Mouse (Mus musculus): ENCODE results near the gene Tceal7. TPM values are rescaled to one million over a fixed set of nuclear protein-coding genes. Genes with fewer than 3 reads are reported as not detected.

The Tceal7 gene
- total and polyA plus RNA-seq, 3 experiments = not detected

DNA sequence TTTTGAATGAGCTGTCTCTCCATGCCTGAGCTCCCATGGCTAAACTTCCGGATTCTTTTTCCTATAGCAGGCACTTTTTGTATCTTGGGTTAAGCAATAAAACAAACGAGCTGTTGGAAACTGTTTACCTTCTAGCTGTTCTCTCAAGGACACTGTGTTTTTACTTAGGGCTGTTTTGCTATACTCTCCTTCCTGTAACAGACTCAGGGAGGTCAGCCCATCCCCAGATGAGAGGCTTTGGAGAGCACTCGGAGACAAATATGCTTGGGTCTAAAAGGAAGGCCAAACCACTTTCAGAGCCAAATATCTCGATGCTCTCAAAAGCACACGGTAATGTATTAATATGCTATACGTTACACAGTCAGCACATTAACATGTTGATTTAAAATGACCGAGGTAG, 35.1 kb downstream of the Tceal7 start:
- Histone ChIP-seq H3K4me1 (ENCODE audit: control insufficient read depth in 1 of 2, insufficient read depth in 2 of 2) (no peaks in the 10 kb centered on the region), H3K27ac (ENCODE audit: insufficient read depth, low read depth) (no peak overlapping the region), H3K79me2 (replicated peaks; ENCODE audit: control insufficient read depth, extremely low read depth, insufficient read depth, poor library complexity, severe bottlenecking) (peaks cover 6% of the 10 kb centered on the region; the same call in 1 of the 2 replicates), H3K27me3 (replicated peaks) (no peaks in the 10 kb centered on the region), H3K36me3 (replicated peaks in 1 of 2; ENCODE audit: control insufficient read depth in 1 of 2, insufficient read depth in 1 of 2, low read length in 1 of 2) (peaks cover 0 to 11% of the 10 kb centered on the region in 2 experiments), H3K4me2 (ENCODE audit: insufficient read depth, low read depth, poor library complexity, severe bottlenecking) (no peak overlapping the region), H3K9ac (ENCODE audit: insufficient read depth, low read depth) (no peak overlapping the region), H3K9me3 (replicated peaks; ENCODE audit: low read length) (no peaks in the 10 kb centered on the region), H3K4me3 (replicated peaks in 1 of 3; ENCODE audit: low read depth in 2 of 3, low read length in 2 of 3, poor library complexity in 1 of 3) (no peak overlapping the region)
- TF ChIP-seq CHD2 (IDR thresholded peaks at IDR 0.05; ENCODE audit: low read length) = no peak
- no peak for TF ChIP-seq POLR2AphosphoS2 (IDR thresholded peaks at IDR 0.05; ENCODE audit: low read depth, low read length)
- TF ChIP-seq UBTF (IDR thresholded peaks at IDR 0.05; ENCODE audit: low read depth, low read length) = no peak
- no peak for TF ChIP-seq CTCF (conservative IDR thresholded peaks at IDR 0.05 in 1 of 2, IDR thresholded peaks at IDR 0.05 in 1 of 2; ENCODE audit: low read depth in 2 of 2, low read length in 2 of 2)
- no peak for TF ChIP-seq JUN (IDR thresholded peaks at IDR 0.05; ENCODE audit: insufficient read depth, low read depth, low read length)
- no peak for TF ChIP-seq GABPA (IDR thresholded peaks at IDR 0.05; ENCODE audit: insufficient replicate concordance, low read depth, low read length)
- TF ChIP-seq MYC (IDR thresholded peaks at IDR 0.05; ENCODE audit: low read depth, low read length) = no peak
- dilution Hi-C loops (cut with MboI; ENCODE audit: extremely low pct_ligation_motif_present, extremely low pct_unique_long_range_greater_than_20kb, low sequenced_read_pairs) (no loop called here), in situ Hi-C loops (cut with MboI; ENCODE audit: low pct_ligation_motif_present, low pct_unique_long_range_greater_than_20kb, low sequenced_read_pairs) (no loop called here)
- DNase-seq (ENCODE audit: extremely low read depth) = no peak

GRCm38 (mm10) chrX:136252023-136252729, 37.6 kb downstream of the Tceal7 start:
- H3K79me2 ChIP-seq (replicated peaks; ENCODE audit: control insufficient read depth, extremely low read depth, insufficient read depth, poor library complexity, severe bottlenecking) = no peaks in the 10 kb centered on the region
- peaks cover 0 to 10% of the 10 kb centered on the region in 2 experiments for H3K36me3 ChIP-seq (replicated peaks in 1 of 2; ENCODE audit: control insufficient read depth in 1 of 2, insufficient read depth in 1 of 2, low read length in 1 of 2)
- H3K27ac ChIP-seq (ENCODE audit: insufficient read depth, low read depth) = no peak overlapping the region
- no peaks in the 10 kb centered on the region for H3K9me3 ChIP-seq (replicated peaks; ENCODE audit: low read length)
- no peaks in the 10 kb centered on the region for H3K4me1 ChIP-seq (ENCODE audit: control insufficient read depth in 1 of 2, insufficient read depth in 2 of 2)
- dilution Hi-C loops (cut with MboI; ENCODE audit: extremely low pct_ligation_motif_present, extremely low pct_unique_long_range_greater_than_20kb, low sequenced_read_pairs) (no loop called here), in situ Hi-C loops (cut with MboI; ENCODE audit: low pct_ligation_motif_present, low pct_unique_long_range_greater_than_20kb, low sequenced_read_pairs) (no loop called here)
- no peak overlapping the region for H3K9ac ChIP-seq (ENCODE audit: insufficient read depth, low read depth)
- H3K4me3 ChIP-seq (replicated peaks in 1 of 3; ENCODE audit: low read depth in 2 of 3, low read length in 2 of 3, poor library complexity in 1 of 3) = no peak overlapping the region
- no peak overlapping the region for H3K4me2 ChIP-seq (ENCODE audit: insufficient read depth, low read depth, poor library complexity, severe bottlenecking)
- no peak for DNase-seq (ENCODE audit: extremely low read depth)
- TF ChIP-seq NELFE (IDR thresholded peaks at IDR 0.05; ENCODE audit: low read depth, low read length) = no peak
- no peak for TF ChIP-seq IRF4 (IDR thresholded peaks at IDR 0.05; ENCODE audit: low read depth, low read length)
- TF ChIP-seq JUN (IDR thresholded peaks at IDR 0.05; ENCODE audit: insufficient read depth, low read depth, low read length) = no peak
- TF ChIP-seq ETS1 (conservative IDR thresholded peaks at IDR 0.05; ENCODE audit: low read depth, low read length) = no peak
- no peak for TF ChIP-seq ELF1 (IDR thresholded peaks at IDR 0.05; ENCODE audit: low read depth, low read length)
- no peak for TF ChIP-seq ZKSCAN1 (IDR thresholded peaks at IDR 0.05; ENCODE audit: borderline replicate concordance, low read depth, low read length)
- no peak for TF ChIP-seq TCF12 (IDR thresholded peaks at IDR 0.05; ENCODE audit: low read depth, low read length)
- no peak for TF ChIP-seq MAX (IDR thresholded peaks at IDR 0.05; ENCODE audit: low read length)
- no peak for TF ChIP-seq RCOR1 (conservative IDR thresholded peaks at IDR 0.05; ENCODE audit: low read depth, low read length)
- no peak for TF ChIP-seq USF2 (conservative IDR thresholded peaks at IDR 0.05; ENCODE audit: low read depth, low read length)
- TF ChIP-seq EP300 (IDR thresholded peaks at IDR 0.05; ENCODE audit: low read length) = no peak
- TF ChIP-seq NRF1 (IDR thresholded peaks at IDR 0.05; ENCODE audit: low read depth, low read length) = no peak
- TF ChIP-seq SIN3A (IDR thresholded peaks at IDR 0.05; ENCODE audit: low read length) = no peak
- TF ChIP-seq SMC3 (IDR thresholded peaks at IDR 0.05; ENCODE audit: low read depth, low read length) = no peak
- TF ChIP-seq ZNF384 (IDR thresholded peaks at IDR 0.05; ENCODE audit: low read depth, low read length) = no peak
- no peak for TF ChIP-seq E2F4 (IDR thresholded peaks at IDR 0.05; ENCODE audit: insufficient replicate concordance, low read depth, low read length)
- TF ChIP-seq PAX5 (IDR thresholded peaks at IDR 0.05; ENCODE audit: low read length) = no peak
- no peak for TF ChIP-seq TBP (conservative IDR thresholded peaks at IDR 0.05; ENCODE audit: low read depth, low read length)
- TF ChIP-seq MAFK (IDR thresholded peaks at IDR 0.05; ENCODE audit: insufficient replicate concordance, low read length) = no peak
- H3K27me3 ChIP-seq (replicated peaks) = no peaks in the 10 kb centered on the region

Data from CH12.LX (cell line).